Mouse (Mus musculus) midbrain, embryonic 14.5 days (tissue): ENCODE results near the gene Trp53bp1. TPM values are rescaled to one million over a fixed set of nuclear protein-coding genes. Genes with fewer than 3 reads are reported as not detected.
A peak's percentile ranks its signal among the peaks of the same experiment; 100 is the strongest.

Experiments used
- ATAC-seq: fragments of 200-750 bp; cut with Nextera tagmentation; 2 replicates; pipeline ENCODE4 v1.8.0; 2017; ENCODE audit warnings: moderate number of reproducible peaks, moderate library complexity; ENCODE audit not compliant: low FRiP score, low TSS enrichment
- DNase-seq: peaks from one replicate; pipeline ENCODE4 v3.0.0-alpha.2; 2015
- H3K27ac ChIP-seq: fragments of 300-500 bp; sonication (generic); replicated peaks from 2 replicates; pipeline ENCODE4 v1.5.1; 2014; ENCODE audit warnings: mild to moderate bottlenecking, low read depth, low read length, moderate library complexity
- H3K27me3 ChIP-seq: fragments of 300-500 bp; sonication (generic); 2 replicates; pipeline ENCODE4 v1.6.1; 2014; ENCODE audit warnings: low read length, control low read depth, mixed read lengths; ENCODE audit not compliant: control insufficient read depth, insufficient read depth
- H3K36me3 ChIP-seq: fragments of 300-500 bp; sonication (generic); 2 replicates; pipeline ENCODE4 v1.6.1; 2014; ENCODE audit warnings: low read length, control low read depth; ENCODE audit not compliant: control insufficient read depth, insufficient read depth
- H3K4me1 ChIP-seq: fragments of 300-500 bp; sonication (generic); 2 replicates; pipeline ENCODE4 v1.6.1; 2014; ENCODE audit warnings: mild to moderate bottlenecking, antibody characterized with exemption, low read length, control low read depth; ENCODE audit not compliant: control insufficient read depth, insufficient read depth
- H3K4me2 ChIP-seq: fragments of 300-500 bp; sonication (generic); 2 replicates; pipeline ENCODE4 v1.6.1; 2014; ENCODE audit warnings: mild to moderate bottlenecking, low read length, moderate library complexity
- H3K4me3 ChIP-seq: fragments of 300-500 bp; sonication (generic); replicated peaks from 2 replicates; pipeline ENCODE4 v1.5.1; 2014; ENCODE audit warnings: low read depth, low read length
- H3K9ac ChIP-seq: fragments of 300-500 bp; sonication (generic); replicated peaks from 2 replicates; pipeline ENCODE4 v1.6.1; 2014; ENCODE audit warnings: mild to moderate bottlenecking, low read length, moderate library complexity
- H3K9me3 ChIP-seq: fragments of 300-500 bp; sonication (generic); 2 replicates; pipeline ENCODE4 v1.6.1; 2016; ENCODE audit warnings: low read length, control low read depth, mixed read lengths; ENCODE audit not compliant: control insufficient read depth
- WGBS: fragments of 180-500 bp; shearing (Covaris S2); extraction: QIAGEN DNeasy Blood & Tissue Kit; methylation state at CpG from one replicate; pipeline ENCODE4 v1.1.7; 2014; 5-methylcytosine and 5-hydroxymethylcytosine counted together
- polyA plus RNA-seq: library from polyadenylated mRNA; unstranded; fragments of >200 nt; fragmentation: Nextera tagmentation; extraction: Ambion mirVana; gene quantifications from 2 replicates; pipeline ENCODE4 v1.2.1, GENCODE M21; 2014

The Trp53bp1 gene
- polyA plus RNA-seq, 1 experiment from 2014 or later: 193 TPM

- WGBS: 9% methylated on average over 4 of the region's 4 CpGs
- peaks cover 28% of the 10 kb centered on the region for H3K4me1 ChIP-seq
- H3K27ac ChIP-seq: peak overlapping the region; percentile 99
- H3K9ac ChIP-seq: peak overlapping the region; percentile 85
- peak overlapping the region; percentile 69 for H3K4me2 ChIP-seq
- no peaks in the 10 kb centered on the region for H3K27me3 ChIP-seq
- no peaks in the 10 kb centered on the region for H3K9me3 ChIP-seq
- peak overlapping the region; percentile 93 for H3K4me3 ChIP-seq
- peak; percentile 50 for DNase-seq
- ATAC-seq: peak; percentile 32; the same call in 1 of the 2 replicates
- peaks cover 28% of the 10 kb centered on the region for H3K36me3 ChIP-seq
Observed at GRCm38 (mm10) chr2:121271928-121272516, 815 bp upstream of the Trp53bp1 start.

- ATAC-seq (peak; percentile 87), DNase-seq (peak; percentile 50)
- WGBS: 2% methylated on average over 35 of the region's 35 CpGs
- Histone ChIP-seq H3K36me3 (peaks cover 34% of the 10 kb centered on the region), H3K27me3 (no peaks in the 10 kb centered on the region), H3K4me3 (peak overlapping the region; percentile 93), H3K4me2 (peak overlapping the region; percentile 69), H3K9me3 (no peaks in the 10 kb centered on the region), H3K9ac (peak overlapping the region; percentile 85), H3K27ac (peak overlapping the region; percentile 99), H3K4me1 (peaks cover 31% of the 10 kb centered on the region)
Observed at GRCm38 (mm10) chr2:121270521-121271235, 529 bp downstream of the Trp53bp1 start.

DNA sequence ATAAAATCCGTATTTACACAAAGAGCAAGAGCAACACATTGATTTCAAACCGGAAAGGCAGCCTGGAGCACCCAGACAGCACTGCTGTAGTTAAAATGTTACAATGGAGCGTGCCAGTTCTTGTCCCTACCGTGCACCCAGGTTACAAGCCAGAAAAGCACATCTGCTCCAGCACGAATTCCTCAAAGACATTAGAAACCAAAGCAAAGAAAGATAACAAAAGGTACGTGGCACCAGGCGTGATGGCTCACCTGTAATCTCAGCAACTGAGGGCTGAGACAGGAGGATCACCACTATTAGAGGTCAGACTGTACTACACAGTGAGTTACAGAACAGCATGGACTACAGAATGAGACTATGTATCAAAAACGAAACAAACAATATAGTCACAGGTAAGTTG is 2.8 kb downstream of the Trp53bp1 start:
- H3K4me3 ChIP-seq: no peak overlapping the region
- DNase-seq (no peak), ATAC-seq (no peak)
- H3K4me2 ChIP-seq: peak overlapping the region; percentile 69
- H3K9ac ChIP-seq: no peak overlapping the region
- no peaks in the 10 kb centered on the region for H3K27me3 ChIP-seq
- peaks cover 31% of the 10 kb centered on the region for H3K4me1 ChIP-seq
- H3K27ac ChIP-seq: no peak overlapping the region
- no peaks in the 10 kb centered on the region for H3K9me3 ChIP-seq
- WGBS: 83% methylated on average over 8 of the region's 8 CpGs
- peaks cover 50% of the 10 kb centered on the region for H3K36me3 ChIP-seq

DNA sequence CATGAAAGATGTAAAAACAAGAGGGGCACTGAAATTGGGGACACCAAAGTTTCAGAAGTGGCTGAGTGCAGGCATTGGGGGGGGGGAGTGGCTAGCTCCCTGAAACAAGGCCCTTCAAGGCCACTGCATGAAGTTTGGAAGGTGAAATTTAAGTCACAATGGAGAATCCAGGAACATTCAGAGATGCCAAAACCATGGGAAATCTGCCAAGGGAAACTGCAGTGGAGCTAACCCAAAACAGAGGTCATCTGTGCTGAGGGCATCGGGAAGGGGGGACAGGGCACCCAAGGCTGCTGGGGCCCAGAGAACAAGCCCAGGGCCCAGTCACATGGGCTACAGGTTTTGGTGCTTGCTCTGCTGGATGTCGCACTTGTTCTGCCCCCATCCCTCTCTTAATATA is 21.4 kb downstream of the Trp53bp1 start:
- Histone ChIP-seq H3K27ac (no peak overlapping the region), H3K27me3 (no peaks in the 10 kb centered on the region), H3K36me3 (peaks cover 97% of the 10 kb centered on the region), H3K4me2 (no peak overlapping the region), H3K9ac (no peak overlapping the region), H3K9me3 (no peaks in the 10 kb centered on the region), H3K4me3 (no peak overlapping the region), H3K4me1 (no peaks in the 10 kb centered on the region)
- DNase-seq (no peak), ATAC-seq (no peak)
- WGBS: 94% methylated on average over 2 of the region's 2 CpGs

DNA sequence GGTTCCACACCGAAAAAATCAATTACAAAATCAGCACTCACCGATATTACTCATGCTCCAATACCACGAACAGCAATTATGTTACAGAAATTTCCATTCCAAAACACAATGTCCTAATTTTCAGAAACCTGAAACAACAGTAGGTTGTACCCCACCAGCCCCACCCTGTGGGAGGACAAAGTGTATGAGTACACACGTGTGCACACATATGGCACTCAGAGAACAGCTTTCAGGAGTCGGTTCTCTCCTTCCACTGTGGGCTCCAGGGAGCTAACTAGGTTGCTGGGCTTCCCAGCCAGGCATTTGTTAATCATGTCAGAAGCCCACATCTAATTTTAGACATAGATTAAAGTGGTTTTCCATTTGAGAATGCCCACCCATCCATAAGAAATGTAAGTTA is 27.1 kb downstream of the Trp53bp1 start:
- H3K36me3 ChIP-seq: peaks cover 92% of the 10 kb centered on the region
- H3K4me1 ChIP-seq: no peaks in the 10 kb centered on the region
- H3K9ac ChIP-seq: no peak overlapping the region
- DNase-seq (no peak), ATAC-seq (no peak)
- H3K4me2 ChIP-seq: no peak overlapping the region
- no peak overlapping the region for H3K27ac ChIP-seq
- no peaks in the 10 kb centered on the region for H3K9me3 ChIP-seq
- H3K27me3 ChIP-seq: no peaks in the 10 kb centered on the region
- H3K4me3 ChIP-seq: no peak overlapping the region
- 95% methylated on average over 5 of the region's 5 CpGs for WGBS

- 91% methylated on average over 4 of the region's 4 CpGs for WGBS
- Histone ChIP-seq H3K9ac (no peak overlapping the region), H3K4me1 (no peaks in the 10 kb centered on the region), H3K9me3 (no peaks in the 10 kb centered on the region), H3K27ac (no peak overlapping the region), H3K4me3 (no peak overlapping the region), H3K4me2 (no peak overlapping the region), H3K36me3 (peaks cover 88% of the 10 kb centered on the region), H3K27me3 (no peaks in the 10 kb centered on the region)
- ATAC-seq: no peak
- no peak for DNase-seq
Observed at GRCm38 (mm10) chr2:121239426-121239825, 31.8 kb downstream of the Trp53bp1 start.

DNA sequence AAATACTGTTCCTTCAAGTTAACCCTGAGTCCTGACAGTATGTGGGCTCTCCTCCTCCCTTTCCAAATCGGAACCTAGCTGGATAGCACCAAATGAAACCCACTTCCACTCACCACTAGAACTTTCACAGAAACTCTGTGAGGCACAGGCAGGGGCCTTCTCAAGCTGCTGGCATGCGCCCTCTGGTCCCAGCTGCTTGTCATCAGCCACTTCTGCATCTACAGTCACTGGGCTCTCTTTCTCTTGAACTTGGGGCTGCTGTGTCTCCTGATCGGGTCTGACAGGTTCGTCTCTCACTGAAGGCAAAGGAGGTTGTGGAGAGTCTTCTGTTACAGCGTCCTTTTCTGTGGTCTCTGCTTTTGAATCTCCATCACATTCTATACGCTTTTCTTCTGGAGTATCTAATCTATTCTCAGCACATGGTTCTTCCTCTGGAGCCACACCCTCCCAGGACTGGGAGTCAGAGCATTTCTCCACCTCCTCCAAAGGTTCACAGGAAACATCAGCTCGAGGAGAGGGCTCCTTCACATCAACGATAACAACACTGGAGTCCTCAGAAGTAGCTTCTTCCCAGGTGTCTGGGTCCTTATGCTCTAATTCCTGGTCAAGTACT is 35.6 kb downstream of the Trp53bp1 start:
- no peak for ATAC-seq
- peaks cover 87% of the 10 kb centered on the region for H3K36me3 ChIP-seq

DNA sequence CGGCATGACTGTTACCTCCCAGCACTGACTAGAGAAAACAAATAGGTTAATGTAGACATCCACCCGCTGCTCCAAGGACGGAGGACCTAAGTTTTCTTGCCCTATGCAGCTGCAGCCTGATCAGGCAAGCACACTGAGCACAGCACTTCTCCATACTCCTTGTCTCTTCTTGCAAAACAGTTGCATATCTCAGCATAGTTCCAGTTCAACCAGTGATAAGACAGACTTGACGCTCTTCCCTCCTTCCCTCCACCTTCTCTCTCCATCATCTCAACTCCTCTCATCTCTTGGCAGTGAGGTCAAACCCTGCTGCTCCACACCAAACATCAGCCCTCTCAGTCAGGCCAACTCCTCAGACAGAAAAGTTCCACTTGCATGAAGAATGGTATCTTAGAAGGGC is 43.1 kb downstream of the Trp53bp1 start:
- WGBS: 75% methylated on average over 4 of the region's 4 CpGs
- Histone ChIP-seq H3K4me1 (no peaks in the 10 kb centered on the region), H3K36me3 (peaks cover 89% of the 10 kb centered on the region), H3K4me2 (no peak overlapping the region), H3K27me3 (no peaks in the 10 kb centered on the region), H3K9ac (no peak overlapping the region), H3K9me3 (no peaks in the 10 kb centered on the region), H3K4me3 (no peak overlapping the region), H3K27ac (no peak overlapping the region)
- no peak for DNase-seq
- no peak for ATAC-seq

More for the DNA sequence above, 35.6 kb downstream of the Trp53bp1 start:
- no peaks in the 10 kb centered on the region for H3K4me1 ChIP-seq
- no peaks in the 10 kb centered on the region for H3K9me3 ChIP-seq
- no peaks in the 10 kb centered on the region for H3K27me3 ChIP-seq
- WGBS: 92% methylated on average over 8 of the region's 8 CpGs
- no peak overlapping the region for H3K4me3 ChIP-seq
- H3K4me2 ChIP-seq: no peak overlapping the region
- no peak overlapping the region for H3K9ac ChIP-seq
- no peak for DNase-seq
- no peak overlapping the region for H3K27ac ChIP-seq
